Mouse (Mus musculus): Measurements from ENCODE around the gene Ccdc185.
A peak's percentile ranks its signal among the peaks of the same experiment; 100 is the strongest.

Gene Ccdc185

DNA sequence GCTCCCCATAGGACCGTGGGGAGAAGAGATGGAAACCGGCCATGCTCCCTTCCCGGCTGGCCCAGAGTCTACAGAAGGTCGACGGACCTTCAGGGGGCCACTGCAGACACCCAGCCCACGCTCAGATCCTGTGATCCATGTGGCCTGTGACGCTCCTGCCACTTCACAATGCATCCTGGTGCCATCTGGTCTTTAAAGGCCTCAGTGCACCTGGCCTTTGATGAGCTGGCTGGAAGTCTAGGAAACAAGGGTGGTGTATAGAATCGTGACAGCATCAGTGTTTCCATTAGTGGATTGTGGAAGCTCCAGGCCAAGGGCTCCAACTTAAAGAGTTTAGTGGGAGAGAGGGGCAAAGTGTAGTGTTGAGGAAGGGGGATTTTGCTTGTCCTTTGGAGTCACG, at the start of gene Ccdc185:
Gene Ccdc185, minus strand, starts transcription at position 101 of the 400 bp plus-strand sequence.
- DNase-seq: peak in 1 of 2 experiments; percentile 15

GRCm38 (mm10) chr1:182797048-182797447, 48.1 kb upstream of the Ccdc185 start:
- DNase-seq: peak; percentile 70 to 76

GRCm38 (mm10) chr1:182794628-182795027, 45.6 kb upstream of the Ccdc185 start:
- DNase-seq: no peak

- no peak for DNase-seq
Measured at GRCm38 (mm10) chr1:182794221-182794620, 45.2 kb upstream of the Ccdc185 start.

- peak; percentile 55 to 78 for DNase-seq
Measured at GRCm38 (mm10) chr1:182792521-182793071, 43.6 kb upstream of the Ccdc185 start.

DNA sequence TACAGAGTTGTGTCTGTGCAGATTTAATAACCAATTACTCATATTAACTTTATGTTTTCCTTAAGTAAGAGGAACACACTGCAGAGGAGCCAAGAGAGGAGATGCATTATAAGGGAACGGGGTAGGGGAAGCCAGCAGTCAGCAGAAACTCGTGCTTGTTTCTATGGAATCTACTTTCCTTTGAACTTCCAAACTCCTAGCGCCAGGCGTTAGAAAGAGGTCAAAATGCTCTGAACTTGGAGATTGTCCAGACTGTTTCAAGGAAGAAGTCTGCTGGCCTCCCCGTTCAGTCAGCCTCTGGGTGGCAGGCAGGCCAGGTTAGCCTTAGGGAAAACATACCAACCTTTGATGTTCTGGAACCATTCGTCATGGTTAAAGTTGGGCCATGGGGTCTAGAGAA, 39.9 kb upstream of the Ccdc185 start:
- no peak for DNase-seq

- no peak for DNase-seq
Measured at GRCm38 (mm10) chr1:182787030-182787429, 38.0 kb upstream of the Ccdc185 start.

DNA sequence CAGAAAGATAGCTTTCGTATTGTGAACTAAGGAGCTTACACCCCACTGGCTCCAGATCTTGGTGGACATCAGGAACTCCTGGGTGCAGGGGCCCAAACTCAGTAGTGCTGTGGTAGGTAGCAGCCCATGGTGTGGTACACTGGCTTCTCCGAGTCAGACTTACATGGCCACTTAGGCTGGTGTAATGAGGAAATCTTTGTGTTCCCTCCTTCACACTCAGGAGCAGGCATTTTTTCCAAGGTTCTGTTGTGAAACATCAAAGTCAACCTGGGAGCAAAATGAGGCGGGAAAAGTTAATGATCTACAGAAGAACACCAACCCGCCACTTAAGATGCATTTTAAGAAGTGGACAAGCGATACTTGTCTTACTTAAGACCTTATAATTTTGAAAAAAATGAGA, 36.5 kb upstream of the Ccdc185 start:
- DNase-seq: no peak

DNA sequence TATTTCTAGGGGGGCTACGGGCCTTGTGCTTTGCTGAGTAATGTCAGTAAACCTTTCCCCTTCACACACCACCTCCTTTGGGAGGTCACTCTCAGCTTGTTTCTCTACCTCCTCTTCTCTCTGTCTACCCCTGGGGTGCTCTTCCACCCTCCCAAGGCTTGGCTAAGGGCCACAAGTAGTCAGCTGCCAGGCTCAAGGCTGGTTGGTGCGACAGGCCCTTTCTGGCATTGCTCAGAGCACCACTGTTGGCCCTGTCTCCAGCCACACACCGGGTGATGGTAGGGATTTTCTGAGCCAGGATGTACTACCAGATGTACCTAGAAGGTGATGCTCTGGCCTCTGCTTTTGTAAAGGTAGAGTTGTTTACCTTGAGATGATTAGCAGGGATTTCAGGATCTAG, 35.8 kb upstream of the Ccdc185 start:
- DNase-seq: peak in 1 of 2 experiments; percentile 50

DNA sequence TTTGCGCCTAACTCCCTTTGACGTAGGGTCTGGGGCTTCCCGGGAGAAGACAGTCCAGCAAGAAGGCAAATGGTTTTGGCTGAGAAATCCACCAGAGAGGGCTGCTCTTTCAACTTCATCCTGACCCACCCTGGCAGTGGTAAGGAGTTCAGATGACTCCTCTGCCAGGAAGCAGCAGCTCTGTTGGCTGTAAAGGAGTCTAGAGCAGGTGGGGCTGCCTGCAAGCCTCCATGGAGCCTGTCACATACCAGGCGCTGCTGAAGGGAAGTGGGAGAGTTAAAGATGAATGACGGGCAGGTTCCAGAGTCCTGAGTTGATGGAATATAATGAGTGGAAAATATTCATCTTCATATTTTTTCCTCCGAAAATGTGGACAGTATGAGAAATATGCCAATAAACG, 34.8 kb upstream of the Ccdc185 start:
- peak in 1 of 2 experiments; percentile 34 for DNase-seq

DNA sequence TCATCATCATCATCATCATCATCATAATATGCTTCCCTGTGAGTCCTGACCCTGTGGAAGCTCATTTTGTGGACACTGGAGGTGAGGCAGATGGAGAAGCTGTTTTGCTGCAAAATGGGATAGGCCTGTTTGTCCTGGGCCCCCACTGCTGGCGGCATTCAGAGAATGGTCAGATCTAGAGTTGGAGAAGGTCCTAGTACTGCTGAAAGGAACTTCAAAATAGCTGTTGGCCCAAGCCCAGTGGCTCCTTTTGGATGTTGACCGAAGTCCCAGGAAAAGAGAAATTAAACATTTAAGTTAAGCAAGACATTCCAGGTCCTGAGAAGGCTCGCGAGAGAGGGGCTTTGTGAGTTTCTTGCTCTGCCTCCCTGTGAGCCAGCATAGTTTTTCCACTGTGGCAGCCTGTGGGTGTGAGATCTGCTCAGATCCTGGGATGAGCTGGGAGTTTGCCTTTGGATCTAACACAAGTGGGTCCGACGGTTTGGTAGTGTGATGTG, 30.1 kb upstream of the Ccdc185 start:
- no peak for DNase-seq

DNA sequence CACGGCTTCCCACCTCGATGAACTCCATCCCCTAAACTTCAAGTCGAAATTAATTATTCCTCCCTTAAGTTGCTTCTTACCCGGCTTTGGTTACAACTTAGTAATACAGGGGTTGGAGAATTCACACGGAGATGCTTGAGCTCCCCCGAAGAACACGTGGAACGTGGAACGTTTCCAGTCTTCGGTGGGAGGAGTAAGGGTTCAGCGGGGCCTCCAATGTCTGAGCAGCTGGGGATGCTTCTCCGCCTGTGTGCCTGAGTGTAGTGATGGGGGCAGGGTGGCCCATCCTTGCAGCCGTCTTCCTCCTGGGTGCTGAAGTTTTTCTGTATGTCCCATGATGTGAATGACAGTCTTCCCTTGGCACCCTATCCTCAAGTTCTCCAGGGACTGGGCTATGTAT, 29.2 kb upstream of the Ccdc185 start:
- no peak for DNase-seq

GRCm38 (mm10) chr1:182776749-182777410, 27.9 kb upstream of the Ccdc185 start:
- DNase-seq: peak; percentile 52 to 63

- DNase-seq: no peak
Measured at GRCm38 (mm10) chr1:182775576-182775975, 26.6 kb upstream of the Ccdc185 start.

DNA sequence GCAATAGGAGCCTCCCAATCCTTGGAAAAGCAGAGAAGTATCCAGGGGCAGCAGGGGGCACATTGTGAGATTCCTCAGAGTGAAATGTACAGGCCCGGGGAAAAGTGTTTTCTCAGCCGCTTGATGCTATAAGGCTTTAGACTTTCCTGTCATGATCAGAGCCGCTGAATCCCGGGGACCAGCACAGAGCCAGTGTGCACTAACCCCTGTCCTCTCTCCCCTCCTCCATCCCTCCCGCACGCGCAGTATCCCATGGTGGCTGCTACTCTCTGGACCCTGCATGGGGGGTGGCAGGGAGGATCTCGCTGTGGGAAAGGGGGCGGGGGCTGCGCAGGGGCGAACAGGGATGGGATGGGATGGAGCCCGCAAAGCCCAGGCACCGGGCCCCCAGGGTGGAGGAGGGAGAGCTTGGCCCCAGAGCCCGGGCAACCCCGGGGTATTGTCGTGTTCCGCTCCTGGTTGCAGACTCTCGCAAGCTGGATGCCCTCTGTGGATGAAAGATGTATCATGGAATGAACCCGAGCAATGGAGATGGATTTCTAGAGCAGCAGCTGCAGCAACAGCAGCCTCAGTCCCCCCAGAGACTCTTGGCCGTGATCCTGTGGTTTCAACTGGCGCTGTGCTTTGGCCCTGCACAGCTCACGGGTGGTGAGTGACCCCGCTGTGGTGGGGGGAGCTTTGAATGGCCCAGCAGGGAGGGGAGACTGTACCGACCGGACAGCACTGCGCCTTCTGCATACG, 15.7 kb upstream of the Ccdc185 start:
- peak; percentile 49 to 56 for DNase-seq

DNA sequence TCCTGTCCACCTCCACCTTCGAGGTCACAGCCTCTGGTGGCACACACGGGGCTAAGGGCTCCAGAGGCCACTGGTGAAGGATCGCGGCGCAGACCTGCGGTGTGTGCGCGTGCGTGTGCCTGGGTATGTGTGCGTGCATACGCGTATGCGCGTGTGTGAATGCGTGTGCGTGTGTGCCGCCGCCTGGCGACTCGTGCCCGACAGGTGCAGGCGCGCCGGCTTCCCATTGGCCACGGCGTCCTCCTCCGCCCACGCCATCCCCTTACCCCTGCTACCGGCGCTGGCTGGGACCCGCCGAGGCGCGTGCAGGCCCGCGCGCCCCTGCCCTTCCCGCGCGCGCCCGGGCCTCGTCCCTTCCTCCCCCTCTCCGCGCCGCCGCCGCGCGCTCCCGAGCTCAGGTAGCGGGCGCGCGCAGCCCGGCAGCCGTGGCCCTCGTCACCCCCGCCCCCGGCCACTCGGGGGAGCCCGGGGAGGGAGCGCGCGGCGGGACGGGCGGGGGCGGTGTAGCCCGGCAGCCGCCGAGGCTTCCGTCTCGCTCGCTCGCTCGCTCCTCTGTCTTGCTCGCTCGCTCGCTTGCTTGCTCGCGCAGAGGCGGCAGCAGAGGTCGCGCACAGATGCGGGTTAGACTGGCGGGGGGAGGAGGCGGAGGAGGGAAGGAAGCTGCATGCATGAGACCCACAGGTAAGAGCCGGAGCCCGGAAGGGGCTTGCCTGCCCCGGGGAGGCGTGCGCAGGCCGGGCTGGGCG, 14.9 kb upstream of the Ccdc185 start, which contains the start of gene Susd4:
Gene Susd4, plus strand, starts transcription at position 145 of the 746 bp plus-strand sequence.
- DNase-seq: peak; percentile 87 to 93

DNA sequence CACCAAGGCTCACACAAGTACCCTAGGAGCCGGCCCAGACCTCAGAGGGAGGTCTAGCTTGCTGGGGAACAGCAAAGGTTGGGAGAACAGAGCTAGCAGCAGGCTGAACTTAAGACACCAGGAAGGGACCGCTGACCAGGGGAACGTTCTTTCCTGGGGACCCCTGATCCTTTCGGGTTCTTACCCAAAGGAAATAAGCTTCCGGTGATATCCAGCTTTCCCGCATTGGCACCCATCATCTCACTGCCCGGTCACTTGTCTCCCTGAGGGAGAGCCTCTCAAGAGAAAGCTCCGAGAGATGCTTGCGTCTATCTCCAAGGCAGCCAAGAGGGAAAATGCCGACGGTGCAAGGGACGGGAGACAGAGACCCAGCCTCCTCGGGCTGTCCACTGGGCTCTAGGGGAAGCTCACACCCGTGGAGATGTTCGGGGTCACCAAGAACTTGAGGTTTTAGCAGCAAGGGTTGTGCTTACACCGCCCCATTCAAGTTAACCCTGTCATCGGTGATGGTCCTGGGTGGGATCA, 14.3 kb upstream of the Ccdc185 start:
- no peak for DNase-seq

GRCm38 (mm10) chr1:182758783-182759182, 9.8 kb upstream of the Ccdc185 start:
- DNase-seq: no peak

DNA sequence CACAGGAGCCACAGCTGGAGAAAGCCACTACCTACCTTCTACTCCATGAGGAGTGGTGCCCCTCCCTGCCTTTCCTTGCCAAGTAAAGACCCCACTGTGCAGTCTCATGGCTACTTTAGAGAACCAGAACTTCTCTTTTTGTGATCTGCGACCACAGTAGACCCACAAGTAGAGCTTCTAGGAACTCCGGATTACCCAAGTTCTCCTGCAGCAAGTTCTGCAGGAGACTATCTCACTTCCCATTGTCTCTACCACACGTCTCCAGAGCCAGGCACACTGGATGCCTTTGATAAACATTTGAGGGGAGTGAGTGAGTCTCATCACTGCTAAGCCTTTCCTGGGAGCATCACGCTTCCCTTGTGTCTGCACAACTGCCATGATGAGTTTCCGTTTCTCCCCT, 5.9 kb upstream of the Ccdc185 start:
- no peak for DNase-seq

GRCm38 (mm10) chr1:182753694-182754093, 4.7 kb upstream of the Ccdc185 start:
- DNase-seq: no peak

DNA sequence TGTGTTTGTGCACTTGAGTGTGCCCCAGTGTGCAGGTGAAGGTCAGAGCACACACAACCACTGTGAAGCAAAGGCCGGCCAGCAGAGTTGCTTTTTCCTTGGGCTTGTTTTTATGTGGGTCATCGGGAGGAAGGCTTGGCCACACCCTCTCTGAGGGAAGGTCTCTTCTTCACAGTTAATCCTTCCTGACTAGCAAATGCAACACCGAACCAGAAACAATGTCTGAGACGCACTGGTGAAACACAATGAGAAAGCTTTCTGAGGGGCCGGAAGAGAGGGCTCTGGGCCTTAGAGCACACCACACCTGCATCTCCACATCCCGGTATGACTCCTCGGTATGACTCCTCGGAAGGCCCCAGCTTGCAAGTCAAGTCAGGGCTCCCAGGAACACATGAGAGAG, 2.3 kb upstream of the Ccdc185 start:
- DNase-seq: no peak

DNA sequence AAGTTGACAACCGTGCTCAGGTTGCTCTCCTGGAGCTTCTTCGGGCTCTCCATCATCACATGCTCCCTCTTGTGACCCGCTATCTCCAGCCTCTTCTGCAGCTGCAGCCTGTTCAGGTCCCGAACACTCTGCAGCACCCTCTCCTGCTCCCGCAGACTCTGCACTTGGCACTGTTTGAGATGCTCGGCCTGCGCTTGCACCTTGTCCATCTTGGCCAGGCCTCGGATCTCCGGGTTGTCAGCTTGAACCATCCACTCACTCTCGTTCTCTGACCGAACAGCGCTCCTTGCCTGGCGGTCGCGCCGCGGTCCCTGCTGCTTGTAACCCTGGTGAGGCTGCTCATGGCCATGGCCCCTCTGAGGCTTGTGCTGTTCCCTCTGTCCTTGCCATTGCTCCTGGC, 1.1 kb downstream of the Ccdc185 start:
- DNase-seq: no peak

DNA sequence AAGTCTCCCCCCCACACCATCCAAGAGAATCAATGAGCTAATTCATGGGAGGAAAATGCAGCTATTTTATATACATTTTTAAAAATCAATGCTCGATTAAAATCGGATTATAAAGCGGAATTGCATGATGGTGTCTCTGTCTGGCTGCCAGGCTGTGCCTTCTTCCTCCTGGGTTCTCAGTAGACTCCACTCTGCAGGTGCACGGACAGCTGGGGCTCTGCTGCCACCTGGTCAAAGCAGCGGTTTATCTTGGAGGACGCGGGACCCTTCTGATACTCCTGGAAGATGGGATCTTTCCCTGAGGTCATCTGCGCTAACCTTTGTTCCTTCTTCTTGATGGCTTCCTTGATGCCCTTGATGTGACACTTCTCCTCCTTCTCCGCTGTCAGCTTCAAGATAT, 1.9 kb downstream of the Ccdc185 start:
- no peak for DNase-seq
